Mouse (Mus musculus) neural tube, embryonic 13.5 days (tissue): ENCODE data around the gene Klrb1b. TPM values are rescaled to one million over a fixed set of nuclear protein-coding genes. Genes with fewer than 3 reads are reported as not detected.
"Not testable (repeated sequence)": the region's sequence is repeated elsewhere in the genome, so short reads cannot be mapped to it uniquely, and the experiment has no call there.

ENCODE experiments used
- ATAC-seq: fragments of 200-750 bp; cut with Nextera tagmentation; 2 replicates; pipeline ENCODE4 v1.8.0; 2017; ENCODE audit warnings: low read depth, mild to moderate bottlenecking, moderate TSS enrichment, moderate library complexity
- H3K27ac ChIP-seq: fragments of 300-500 bp; sonication (generic); replicated peaks from 2 replicates; pipeline ENCODE4 v1.5.1; 2015; ENCODE audit warnings: moderate library complexity, mild to moderate bottlenecking, inconsistent platforms
- H3K27me3 ChIP-seq: fragments of 300-500 bp; sonication (generic); 2 replicates; pipeline ENCODE4 v1.6.1; 2015; ENCODE audit warnings: mild to moderate bottlenecking, inconsistent platforms
- H3K36me3 ChIP-seq: fragments of 300-500 bp; sonication (generic); 2 replicates; pipeline ENCODE4 v1.6.1; 2015; ENCODE audit warnings: mild to moderate bottlenecking, inconsistent platforms
- H3K4me1 ChIP-seq: fragments of 300-500 bp; sonication (generic); replicated peaks from 2 replicates; pipeline ENCODE4 v1.6.1; 2015; ENCODE audit warnings: inconsistent platforms
- H3K4me2 ChIP-seq: fragments of 300-500 bp; sonication (generic); 2 replicates; pipeline ENCODE4 v1.6.1; 2015; ENCODE audit warnings: inconsistent platforms, mild to moderate bottlenecking, moderate library complexity
- H3K4me3 ChIP-seq: fragments of 300-500 bp; sonication (generic); 2 replicates; pipeline ENCODE4 v1.5.1; 2015; ENCODE audit warnings: mild to moderate bottlenecking, inconsistent platforms
- H3K9ac ChIP-seq: fragments of 300-500 bp; sonication (generic); 2 replicates; pipeline ENCODE4 v1.6.1; 2015; ENCODE audit warnings: moderate library complexity, mild to moderate bottlenecking, inconsistent platforms
- H3K9me3 ChIP-seq: fragments of 300-500 bp; sonication (generic); 2 replicates; pipeline ENCODE4 v1.6.1; 2016; ENCODE audit warnings: inconsistent platforms
- WGBS: fragments of 180-500 bp; shearing (Covaris S2); methylation state at CpG from one replicate; pipeline ENCODE4 v1.1.7; 2015; 5-methylcytosine and 5-hydroxymethylcytosine counted together
- polyA plus RNA-seq: library from polyadenylated mRNA; unstranded; fragments of >200 nt; fragmentation: Nextera tagmentation; extraction: Ambion mirVana; gene quantifications from 2 replicates; pipeline ENCODE4 v1.2.1, GENCODE M21; 2015

Klrb1b gene
- polyA plus RNA-seq, 1 experiment from 2014 or later: not detected

- Histone ChIP-seq H3K36me3 (no peaks in the 10 kb centered on the region), H3K9me3 (no peaks in the 10 kb centered on the region), H3K27me3 (no peaks in the 10 kb centered on the region), H3K4me1 (peaks cover 3% of the 10 kb centered on the region; the same call in 1 of the 2 replicates), H3K27ac (no peak overlapping the region), H3K9ac (no peak overlapping the region), H3K4me3 (no peak overlapping the region), H3K4me2 (no peak overlapping the region)
- ATAC-seq: no peak
- 67% methylated on average over 3 of the region's 3 CpGs for WGBS
Measured at GRCm38 (mm10) chr6:128807021-128807420, 19.1 kb downstream of the Klrb1b start.

DNA sequence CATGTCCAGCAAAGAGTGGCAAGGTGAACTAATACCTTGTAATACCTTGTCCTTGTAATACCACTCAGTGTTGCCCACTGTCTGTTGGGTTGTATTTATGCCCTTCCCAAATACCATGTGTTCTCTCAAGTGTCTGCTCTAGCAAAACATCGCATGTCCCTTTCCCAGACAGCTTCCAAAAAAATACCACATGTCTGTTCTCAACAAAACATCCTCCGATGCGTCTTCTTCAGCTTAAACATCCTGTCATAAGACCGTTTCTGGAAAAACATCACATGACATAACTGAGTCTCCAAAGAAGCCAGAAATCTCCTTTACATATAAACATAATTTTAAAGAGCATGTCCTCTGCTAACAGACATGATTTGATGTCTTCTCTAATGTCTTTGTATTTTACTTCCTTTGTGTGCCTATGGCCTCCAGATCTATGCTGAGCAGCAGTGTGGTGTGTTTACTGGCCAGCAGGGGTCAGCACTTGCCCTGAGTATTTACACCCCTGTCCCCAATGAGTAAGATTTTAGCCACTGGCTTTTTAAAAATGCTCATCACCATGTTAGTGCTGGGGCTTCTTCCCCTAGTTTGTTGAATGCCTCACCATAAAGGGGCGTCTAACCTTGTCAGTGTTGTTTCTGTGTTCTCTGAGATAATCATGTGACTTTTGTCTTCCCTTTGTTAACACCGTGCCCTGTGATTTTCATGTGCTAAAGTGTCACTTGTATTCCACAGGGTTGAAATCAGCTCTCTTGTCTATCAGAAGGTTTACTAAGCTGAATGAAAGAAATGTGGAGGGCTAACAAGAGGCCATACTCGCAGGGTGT, 21.1 kb downstream of the Klrb1b start:
- ATAC-seq, H3K9ac ChIP-seq, H3K9me3 ChIP-seq, H3K27me3 ChIP-seq, H3K36me3 ChIP-seq, H3K4me1 ChIP-seq, H3K4me2 ChIP-seq, H3K4me3 ChIP-seq: not testable (repeated sequence)
- WGBS: 66% methylated on average over 7 of the region's 7 CpGs
- H3K27ac ChIP-seq: peak overlapping the region; percentile 65

DNA sequence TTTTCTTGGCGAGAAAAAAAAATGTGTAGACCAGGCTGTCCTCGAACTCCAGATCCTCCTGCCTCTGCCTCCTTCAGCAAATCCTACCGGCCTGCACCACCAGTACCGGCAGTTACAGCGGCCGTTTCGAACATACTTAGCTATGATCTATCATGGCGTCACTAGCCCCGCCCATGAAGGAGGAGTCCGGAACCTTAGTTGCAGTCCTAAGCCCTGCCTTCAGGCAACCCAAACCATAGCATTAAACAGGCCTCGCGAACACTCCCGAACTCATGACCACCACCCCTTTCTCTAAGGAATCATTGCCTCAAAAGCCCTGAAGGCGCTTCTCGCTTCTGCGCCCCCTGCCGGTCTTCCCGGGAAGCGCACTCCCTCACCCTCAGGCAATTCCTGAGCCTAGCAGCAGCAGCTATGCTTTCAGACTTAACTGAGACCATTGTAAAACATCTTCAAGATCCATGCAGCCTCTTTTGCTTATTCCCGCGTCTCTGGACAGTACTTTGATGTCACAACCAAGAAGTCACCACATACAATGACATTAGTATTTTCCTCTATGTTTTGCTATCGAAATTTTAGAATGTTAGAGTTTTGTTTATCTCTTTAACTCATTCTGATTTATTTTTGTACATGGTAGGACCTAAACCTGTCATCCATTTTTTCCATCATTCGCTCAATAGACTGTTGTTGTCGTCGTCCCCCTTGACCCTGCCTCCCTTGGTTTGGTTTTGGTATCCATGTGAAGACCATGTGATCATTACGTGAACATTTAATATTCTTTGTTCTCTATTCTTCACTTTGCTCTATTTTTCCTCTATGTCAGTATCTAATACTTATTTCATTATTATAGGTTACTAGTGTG, 22.9 kb downstream of the Klrb1b start:
- H3K36me3 ChIP-seq: no peaks in the 10 kb centered on the region

DNA sequence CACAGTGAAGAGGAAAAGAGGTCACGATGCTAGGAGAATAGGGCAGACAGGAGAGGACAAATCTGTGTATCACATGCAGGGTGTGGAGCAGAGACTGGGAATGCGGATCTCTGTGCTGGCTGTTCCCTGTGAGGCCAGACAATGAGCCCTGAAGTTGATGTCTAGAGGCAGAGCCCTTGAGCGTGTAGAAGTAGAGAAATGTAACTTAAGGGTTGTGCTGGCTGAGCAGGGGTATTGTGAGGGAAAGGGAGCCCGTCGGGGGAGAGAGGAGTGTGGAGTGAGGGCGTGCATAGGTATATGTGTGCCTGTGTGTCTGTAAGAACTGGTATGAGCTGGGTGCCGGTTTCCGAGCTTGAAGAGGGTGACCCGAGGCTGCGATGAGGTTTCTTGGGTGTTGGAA, 23.6 kb downstream of the Klrb1b start:
- 12% methylated on average over 10 of the region's 10 CpGs for WGBS
- H3K4me2 ChIP-seq: peak overlapping the region; percentile 62
- peaks cover 15% of the 10 kb centered on the region for H3K4me1 ChIP-seq
- no peaks in the 10 kb centered on the region for H3K27me3 ChIP-seq
- H3K9ac ChIP-seq: peak overlapping the region; percentile 68
- H3K27ac ChIP-seq: peak overlapping the region; percentile 88
- no peaks in the 10 kb centered on the region for H3K9me3 ChIP-seq
- H3K36me3 ChIP-seq: no peaks in the 10 kb centered on the region
- peak overlapping the region; percentile 45 for H3K4me3 ChIP-seq
- peak; percentile 42 for ATAC-seq

More for the DNA sequence above, 22.9 kb downstream of the Klrb1b start:
- peak; percentile 90 for ATAC-seq
- Histone ChIP-seq H3K4me1 (peaks cover 8% of the 10 kb centered on the region), H3K27me3 (no peaks in the 10 kb centered on the region), H3K9me3 (no peaks in the 10 kb centered on the region), H3K27ac (peak overlapping the region; percentile 88), H3K9ac (peak overlapping the region; percentile 68; the same call in 1 of the 2 replicates), H3K4me2 (peak overlapping the region; percentile 62), H3K4me3 (peak overlapping the region; percentile 45)
- WGBS: 6% methylated on average over 26 of the region's 26 CpGs

- not testable (repeated sequence) for H3K36me3 ChIP-seq, H3K9ac ChIP-seq, H3K4me3 ChIP-seq, H3K27me3 ChIP-seq, H3K27ac ChIP-seq, ATAC-seq, H3K4me2 ChIP-seq, H3K9me3 ChIP-seq
- WGBS: 72% methylated on average over 5 of the region's 5 CpGs
- H3K4me1 ChIP-seq: peaks cover 17% of the 10 kb centered on the region
Measured at GRCm38 (mm10) chr6:128800696-128801095, 25.4 kb downstream of the Klrb1b start.

DNA sequence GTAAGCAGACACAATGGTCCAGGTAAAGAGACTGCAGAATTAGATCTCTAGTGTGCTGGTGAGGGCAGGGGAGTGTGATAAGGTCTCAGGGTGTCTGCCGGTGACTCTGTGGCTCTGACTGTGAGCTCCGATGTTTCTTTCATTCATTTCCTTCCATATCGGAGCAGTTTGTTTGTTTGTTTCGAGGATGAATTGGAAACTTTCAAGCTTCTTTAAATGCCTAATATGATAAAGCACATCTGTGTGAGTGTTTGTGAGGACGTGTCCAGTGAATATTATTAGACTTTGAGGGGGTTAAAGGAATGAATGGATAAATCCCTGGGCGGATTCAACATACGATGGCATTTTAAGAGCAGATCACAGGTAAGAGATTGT, 26.2 kb downstream of the Klrb1b start:
- no peak for ATAC-seq
- H3K27me3 ChIP-seq: no peaks in the 10 kb centered on the region
- peak overlapping the region; percentile 89 for H3K27ac ChIP-seq

DNA sequence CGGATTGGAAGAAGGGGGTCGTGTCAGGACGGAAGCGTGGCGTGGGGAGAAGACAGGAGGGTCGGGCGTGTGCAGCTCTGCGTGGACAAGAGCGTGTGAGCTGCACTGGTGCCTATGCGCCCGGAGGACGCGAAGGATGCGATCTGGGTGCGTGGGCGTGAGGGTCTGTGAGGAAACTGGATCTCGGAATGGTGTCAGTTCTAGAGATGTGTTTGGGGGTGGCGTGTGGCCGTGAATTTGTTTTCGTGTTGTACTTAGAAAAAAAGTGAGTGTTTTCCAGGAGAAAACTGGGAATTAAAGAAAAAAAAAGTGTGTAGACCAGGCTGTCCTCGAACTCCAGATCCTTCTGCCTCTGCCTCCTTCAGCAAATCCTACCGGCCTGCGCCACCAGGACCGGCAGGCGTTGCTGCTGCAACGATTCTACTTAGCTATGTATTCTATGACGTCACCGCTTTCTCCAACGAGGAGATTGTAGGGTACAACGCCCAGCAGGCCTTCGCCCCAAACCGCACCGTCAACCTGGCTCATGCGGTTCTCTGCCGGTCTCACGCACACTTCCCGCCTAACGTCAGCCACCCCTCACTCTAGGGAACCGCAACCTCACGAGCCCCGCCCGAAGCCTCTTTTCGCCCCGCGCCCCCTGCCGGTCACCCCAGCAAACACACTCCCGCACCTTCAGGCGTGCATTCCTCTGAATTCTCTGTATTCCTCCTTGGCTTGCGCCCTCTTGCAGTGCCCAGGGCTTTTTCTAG, 26.8 kb downstream of the Klrb1b start:
- Histone ChIP-seq H3K27ac (peak overlapping the region; percentile 89), H3K4me2 (peak overlapping the region; percentile 64), H3K4me1 (peaks cover 17% of the 10 kb centered on the region), H3K9ac (peak overlapping the region; percentile 74), H3K4me3 (peak overlapping the region; percentile 62)
- under 1% methylated on average over 49 of the region's 49 CpGs for WGBS
- not testable (repeated sequence) for H3K9me3 ChIP-seq, H3K27me3 ChIP-seq, H3K36me3 ChIP-seq
- ATAC-seq: peak; percentile 82

More for the DNA sequence above, 26.2 kb downstream of the Klrb1b start:
- Histone ChIP-seq H3K4me3 (peak overlapping the region; percentile 62), H3K9ac (peak overlapping the region; percentile 74), H3K36me3 (no peaks in the 10 kb centered on the region), H3K9me3 (no peaks in the 10 kb centered on the region), H3K4me2 (peak overlapping the region; percentile 54), H3K4me1 (peaks cover 17% of the 10 kb centered on the region)
- 24% methylated on average over 7 of the region's 7 CpGs for WGBS

GRCm38 (mm10) chr6:128798772-128799143, 27.4 kb downstream of the Klrb1b start:
- Histone ChIP-seq H3K4me3 (peak overlapping the region; percentile 62), H3K9ac (peak overlapping the region; percentile 74), H3K27ac (peak overlapping the region; percentile 89), H3K4me1 (peaks cover 17% of the 10 kb centered on the region), H3K4me2 (peak overlapping the region; percentile 64)
- H3K27me3 ChIP-seq, H3K36me3 ChIP-seq, H3K9me3 ChIP-seq: not testable (repeated sequence)
- ATAC-seq: peak; percentile 38
- WGBS: under 1% methylated on average over 20 of the region's 20 CpGs

DNA sequence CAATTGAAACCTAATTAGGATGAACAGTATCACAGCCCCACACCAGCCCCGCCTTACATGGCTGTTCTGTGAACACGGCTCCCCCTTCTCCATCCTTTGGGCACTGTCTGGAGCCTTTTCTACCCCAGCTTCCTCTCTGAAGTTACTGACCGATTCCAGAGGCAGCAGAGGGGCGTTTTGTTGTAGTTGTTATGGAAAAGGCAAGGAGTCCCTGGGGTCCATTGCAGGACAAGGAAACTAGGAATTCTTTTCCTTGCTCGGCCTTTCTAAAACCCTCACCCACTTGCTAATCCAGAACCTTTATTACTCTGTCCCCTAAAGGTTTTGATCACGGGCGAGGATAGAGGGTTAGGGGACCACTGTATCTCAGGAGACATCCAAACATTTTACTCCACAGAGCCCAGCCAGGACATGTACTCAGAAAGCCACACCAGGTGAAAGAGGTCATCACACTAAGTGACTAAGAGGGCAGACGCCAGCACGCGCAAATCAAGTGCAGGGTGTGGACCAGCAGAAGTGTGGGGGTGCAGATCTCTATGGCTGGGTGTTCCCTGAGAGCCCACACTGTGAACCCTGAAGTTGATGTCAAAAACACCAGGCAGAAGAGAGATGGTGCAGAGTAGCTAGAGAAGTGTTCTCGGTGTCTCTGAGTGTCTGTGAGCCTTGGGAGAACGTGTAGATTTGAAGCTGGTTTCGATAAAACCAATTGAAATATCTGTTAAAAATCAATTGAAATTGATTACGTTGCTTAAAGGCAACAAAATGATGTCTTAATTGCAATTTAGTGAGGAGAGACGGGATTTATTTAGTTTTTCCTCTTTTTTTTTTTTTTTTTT, 28.0 kb downstream of the Klrb1b start:
- H3K9ac ChIP-seq: peak overlapping the region; percentile 60
- no peak for ATAC-seq
- H3K4me1 ChIP-seq: peaks cover 17% of the 10 kb centered on the region
- peak overlapping the region; percentile 62 for H3K4me3 ChIP-seq
- H3K27ac ChIP-seq: peak overlapping the region; percentile 46
- WGBS: 12% methylated on average over 15 of the region's 15 CpGs
- no peaks in the 10 kb centered on the region for H3K27me3 ChIP-seq
- peak overlapping the region; percentile 64 for H3K4me2 ChIP-seq
- H3K9me3 ChIP-seq: no peaks in the 10 kb centered on the region
- no peaks in the 10 kb centered on the region for H3K36me3 ChIP-seq

GRCm38 (mm10) chr6:128797185-128797905, 28.8 kb downstream of the Klrb1b start:
- H3K9ac ChIP-seq: no peak overlapping the region
- WGBS: 77% methylated on average over 12 of the region's 12 CpGs

More at GRCm38 (mm10) chr6:128797185-128797905, 28.8 kb downstream of the Klrb1b start:
- ATAC-seq: no peak
- Histone ChIP-seq H3K36me3 (no peaks in the 10 kb centered on the region), H3K4me2 (peak overlapping the region; percentile 64), H3K27me3 (no peaks in the 10 kb centered on the region), H3K27ac (peak overlapping the region; percentile 46; the same call in 1 of the 2 replicates), H3K4me1 (peaks cover 14% of the 10 kb centered on the region), H3K4me3 (peak overlapping the region; percentile 62), H3K9me3 (no peaks in the 10 kb centered on the region)
